Mouse (Mus musculus): ENCODE data around the gene Med9.
A peak's percentile ranks its signal among the peaks of the same experiment; 100 is the strongest.
"Not testable (repeated sequence)": the region's sequence is repeated elsewhere in the genome, so short reads cannot be mapped to it uniquely, and the experiment has no call there.

Gene Med9

DNA sequence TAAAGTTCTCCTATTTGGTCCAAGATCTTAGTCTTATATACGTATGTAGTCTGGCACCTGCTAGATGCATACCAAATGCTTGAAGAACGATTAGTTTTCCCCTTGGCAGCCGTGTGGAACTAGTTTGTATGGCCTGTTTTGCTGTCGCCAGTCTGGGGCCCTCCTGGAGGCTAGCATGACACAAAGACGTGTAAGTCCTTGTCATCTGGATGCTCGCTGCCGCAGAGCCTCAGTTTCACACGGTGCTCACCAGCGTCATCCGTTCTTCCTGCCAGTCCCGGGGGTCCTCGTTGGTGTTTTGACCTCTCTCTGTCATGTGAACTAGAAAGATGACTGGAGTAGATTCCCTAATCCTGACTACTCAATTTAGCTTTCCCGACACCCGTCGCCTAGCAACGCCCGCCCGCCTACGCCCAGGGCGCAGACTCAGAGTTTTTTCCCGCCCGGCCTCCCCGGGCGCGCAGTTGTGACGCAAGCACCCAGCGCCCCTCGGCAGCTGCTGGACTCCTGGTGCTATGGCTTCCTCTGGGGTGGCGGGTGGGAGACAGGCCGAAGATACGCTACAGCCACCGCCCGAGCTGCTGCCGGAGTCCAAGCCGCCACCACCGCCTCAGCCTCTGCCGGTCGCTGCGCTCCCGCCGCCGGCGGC lies at the start of gene Med9:
Med9 (plus strand) TSS at position 455 of the 649 bp plus-strand sequence.
- DNase-seq (ENCODE audit: low read depth): peak; percentile 91

DNA sequence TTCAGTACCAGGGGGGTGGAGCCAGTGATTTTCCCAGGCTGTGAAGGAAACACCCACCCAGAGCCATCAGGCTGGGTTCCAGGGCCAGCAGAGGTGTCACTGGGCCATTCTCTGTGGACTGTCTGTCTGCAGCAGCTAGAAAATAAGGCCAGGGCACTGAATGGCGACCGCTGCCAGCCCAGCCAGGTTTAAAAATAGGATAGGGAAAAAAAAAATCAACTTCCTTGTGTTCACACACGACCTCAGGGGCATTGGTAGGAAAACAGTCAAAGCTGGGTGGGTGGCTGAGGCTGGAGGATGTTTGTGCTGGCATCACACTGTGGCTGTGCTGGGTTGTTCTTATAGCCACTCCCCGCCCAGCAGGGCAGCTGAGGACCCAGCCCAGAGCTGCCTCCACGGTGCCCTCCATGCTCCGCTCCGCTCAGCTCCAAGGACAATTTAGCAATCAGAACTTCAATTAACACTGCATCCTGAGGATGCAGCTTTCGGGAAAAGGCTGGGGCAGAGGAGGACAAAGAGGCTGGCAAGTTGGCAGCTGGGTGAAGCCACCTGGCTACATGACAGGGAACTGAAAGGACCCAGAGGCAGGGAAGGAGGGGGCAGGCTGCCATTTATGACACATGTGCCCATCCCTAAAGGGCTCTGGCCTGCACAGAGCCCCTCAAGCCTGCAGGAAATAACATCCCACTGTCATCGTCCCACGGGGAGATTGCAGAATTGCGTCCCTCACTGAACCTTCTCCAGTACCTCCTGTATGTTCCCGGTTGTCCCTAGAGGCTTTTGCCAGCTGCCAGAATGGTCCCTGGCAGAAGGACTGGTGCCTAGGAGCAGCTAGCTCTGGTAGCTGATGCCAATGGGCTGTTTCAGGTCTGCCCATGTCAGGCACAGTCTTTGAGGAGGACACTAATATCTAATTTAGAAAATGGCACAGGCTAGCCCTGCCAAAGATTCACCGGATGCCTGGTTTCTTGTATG lies 48.0 kb upstream of the Med9 start:
- DNase-seq (ENCODE audit: low read depth): no peak

DNA sequence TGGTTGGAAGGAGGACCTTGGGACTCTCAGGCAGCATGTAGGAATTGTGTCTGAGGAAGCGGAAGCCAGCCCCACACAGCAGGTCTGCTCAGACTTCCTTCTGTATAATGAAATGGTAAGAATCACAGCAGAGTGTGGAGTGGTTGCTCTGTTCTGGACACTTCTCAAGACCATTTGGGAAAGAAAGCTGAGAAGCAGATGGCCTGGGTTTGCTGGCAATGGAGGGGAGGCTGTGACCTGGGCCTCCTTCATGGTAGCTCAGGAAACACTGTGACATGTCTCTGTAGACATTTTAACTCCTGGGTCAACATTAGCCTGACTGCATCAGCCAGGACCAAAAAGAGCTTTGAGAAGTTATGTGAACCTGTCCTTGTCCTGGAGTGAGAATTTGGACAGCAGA lies 47.0 kb upstream of the Med9 start:
- no peak for DNase-seq (ENCODE audit: low read depth)

DNA sequence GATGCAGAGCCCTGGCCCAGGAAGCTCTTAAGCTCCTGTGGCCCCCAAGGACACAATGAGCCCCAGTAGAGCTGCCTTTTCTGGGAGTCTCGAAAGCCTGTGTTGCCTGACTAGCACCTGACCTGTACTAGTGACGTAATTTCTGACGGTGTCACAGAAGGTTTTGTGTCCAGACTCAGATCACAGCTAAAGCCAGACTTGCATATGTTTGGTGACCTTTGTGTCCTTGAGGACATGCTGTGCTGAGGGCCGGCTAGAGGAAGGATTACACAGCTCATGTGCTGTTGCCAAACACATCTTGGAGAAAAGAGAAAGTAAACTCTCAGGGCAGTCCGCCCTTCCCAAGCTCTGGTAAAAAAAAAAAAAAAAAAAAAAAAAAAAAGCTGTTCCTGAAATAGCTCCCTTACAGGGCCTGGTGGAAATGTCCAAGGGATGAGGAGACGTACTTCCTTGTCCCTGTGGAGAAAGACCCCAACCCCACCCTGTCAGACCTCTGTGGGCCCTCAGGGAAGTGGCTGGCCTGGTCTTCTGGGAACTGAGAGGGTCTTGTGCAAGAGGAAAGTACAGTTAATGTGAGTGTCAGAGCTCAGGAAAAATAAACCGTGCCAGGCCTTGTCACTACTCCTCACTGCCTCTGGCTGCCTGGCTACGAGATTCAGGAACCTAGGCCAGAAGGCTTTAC lies 45.8 kb upstream of the Med9 start:
- no peak for DNase-seq (ENCODE audit: low read depth)

DNA sequence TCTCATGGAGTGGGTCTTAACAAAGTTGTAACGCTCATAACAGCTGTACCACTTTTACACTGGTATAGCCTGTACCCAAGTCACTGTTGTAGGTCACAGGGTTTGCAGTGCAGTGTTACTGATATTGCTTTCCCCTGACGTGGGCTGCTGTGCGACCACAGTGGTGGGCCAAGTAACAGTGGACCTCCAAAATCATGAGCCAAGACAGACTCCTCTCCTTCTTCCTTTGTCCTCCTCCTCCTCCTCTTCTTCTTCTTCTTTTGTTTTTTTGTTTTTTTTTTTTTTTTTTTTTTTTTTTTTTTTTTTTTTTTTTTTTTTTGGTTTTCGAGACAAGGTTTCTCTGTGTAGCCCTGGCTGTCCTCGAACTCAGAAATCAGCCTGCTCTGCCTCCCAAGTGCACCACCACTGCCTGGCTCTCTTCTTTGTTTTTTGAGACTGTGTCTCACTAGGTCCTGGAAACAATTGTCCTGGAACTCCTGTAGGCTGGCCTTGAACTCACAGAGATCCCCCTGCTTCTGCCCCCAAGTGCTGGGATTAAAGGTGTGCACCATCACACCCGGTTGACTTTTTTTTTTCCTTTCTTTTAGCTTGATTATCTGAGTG lies 41.4 kb upstream of the Med9 start:
- no peak for DNase-seq (ENCODE audit: low read depth)

DNA sequence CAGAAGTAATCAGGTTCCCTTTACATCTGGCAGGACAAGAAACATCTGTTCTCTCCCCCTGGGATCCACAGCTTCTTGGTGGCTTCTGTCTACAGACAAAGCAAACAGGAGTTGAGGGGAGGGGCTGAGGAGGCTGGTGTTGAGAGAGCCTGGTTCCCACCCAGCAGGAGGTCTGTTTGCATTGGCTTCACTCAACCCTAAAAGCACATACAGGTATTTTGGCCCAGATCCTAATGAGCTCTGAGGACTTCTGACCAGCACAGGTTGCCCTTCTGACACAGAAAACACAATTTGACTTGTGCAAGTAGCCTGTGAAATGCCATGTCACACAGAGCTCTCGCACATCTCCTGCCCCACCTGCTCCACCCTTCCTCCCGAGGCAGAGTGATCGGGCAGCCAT lies 39.6 kb upstream of the Med9 start:
- DNase-seq (ENCODE audit: low read depth): no peak

DNA sequence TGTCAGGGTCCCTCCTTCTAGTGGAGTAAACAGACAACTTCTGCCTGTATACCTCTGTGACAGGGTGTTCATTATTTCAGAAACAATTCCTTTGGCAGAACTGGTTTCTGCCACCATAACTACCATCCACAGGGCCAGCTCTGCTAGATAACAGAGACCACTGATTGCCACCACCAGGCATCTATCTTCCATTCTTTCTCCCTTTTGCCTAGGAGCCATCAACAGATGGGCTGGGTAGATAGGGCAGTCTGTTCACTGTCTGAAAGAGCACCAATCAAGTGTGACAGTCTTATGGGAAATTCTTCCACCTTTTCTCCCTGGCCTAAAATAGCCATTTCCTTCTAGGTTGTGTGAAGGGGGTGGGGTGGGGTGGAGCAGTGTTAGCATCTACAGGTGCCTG lies 37.4 kb upstream of the Med9 start:
- DNase-seq (ENCODE audit: low read depth): no peak

DNA sequence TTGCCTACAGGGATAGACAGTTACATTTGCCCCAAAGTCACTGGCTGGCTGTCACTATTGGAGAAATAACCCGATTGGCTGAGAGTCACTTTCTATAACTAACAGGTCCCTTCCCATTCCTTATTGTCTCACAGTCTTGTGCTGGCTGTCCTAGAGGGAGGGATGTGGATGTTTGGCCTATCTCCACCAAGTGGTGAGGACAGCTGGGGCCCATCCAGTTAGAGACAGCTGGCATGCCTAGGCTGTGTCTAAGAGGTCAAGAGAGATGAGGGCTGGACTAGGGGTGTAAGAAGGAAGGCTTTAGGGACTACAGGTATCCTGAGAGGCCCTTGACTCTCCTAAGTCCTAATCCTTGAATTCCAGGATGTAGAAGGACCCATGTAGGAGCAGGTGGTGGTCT lies 36.5 kb upstream of the Med9 start:
- DNase-seq (ENCODE audit: low read depth): no peak

DNA sequence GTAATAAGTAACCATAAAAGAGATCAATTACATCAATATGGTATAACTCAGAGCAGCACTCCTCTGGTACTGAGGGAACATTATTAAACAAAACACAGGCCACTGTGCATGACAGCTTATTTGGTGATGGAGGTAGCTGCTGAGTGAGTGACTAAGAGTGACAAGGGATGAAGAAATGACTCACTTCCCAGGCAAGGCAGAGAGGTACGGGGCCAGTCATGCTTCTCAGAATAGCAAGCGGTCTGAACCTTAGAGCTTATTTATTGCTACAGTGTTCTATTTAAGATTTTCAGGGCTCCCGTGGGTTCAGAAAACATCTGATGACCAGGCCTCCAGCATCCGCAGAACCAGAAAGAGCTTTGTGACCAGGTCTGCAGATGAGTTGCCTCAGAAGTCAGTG lies 34.3 kb upstream of the Med9 start:
- DNase-seq (ENCODE audit: low read depth): no peak

DNA sequence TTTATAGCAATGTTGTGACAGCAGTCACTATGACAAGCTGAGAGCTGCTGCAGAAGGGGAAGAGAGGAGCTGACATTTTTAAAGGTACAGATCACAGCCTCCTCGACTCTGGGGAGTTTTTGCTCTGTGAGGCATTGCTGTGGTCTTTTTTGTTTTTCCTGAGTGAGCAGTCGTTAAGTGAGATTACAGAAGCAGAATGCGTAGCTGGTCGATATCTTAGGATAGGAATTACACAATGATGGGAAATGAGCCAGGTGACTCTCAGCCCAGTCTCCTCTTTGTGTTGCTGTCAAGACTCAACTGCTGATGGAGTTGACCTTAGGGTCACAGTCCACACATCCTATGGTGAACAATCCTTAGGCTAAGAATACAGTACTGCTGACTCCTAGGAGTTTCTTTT lies 30.0 kb upstream of the Med9 start:
- no peak for DNase-seq (ENCODE audit: low read depth)

DNA sequence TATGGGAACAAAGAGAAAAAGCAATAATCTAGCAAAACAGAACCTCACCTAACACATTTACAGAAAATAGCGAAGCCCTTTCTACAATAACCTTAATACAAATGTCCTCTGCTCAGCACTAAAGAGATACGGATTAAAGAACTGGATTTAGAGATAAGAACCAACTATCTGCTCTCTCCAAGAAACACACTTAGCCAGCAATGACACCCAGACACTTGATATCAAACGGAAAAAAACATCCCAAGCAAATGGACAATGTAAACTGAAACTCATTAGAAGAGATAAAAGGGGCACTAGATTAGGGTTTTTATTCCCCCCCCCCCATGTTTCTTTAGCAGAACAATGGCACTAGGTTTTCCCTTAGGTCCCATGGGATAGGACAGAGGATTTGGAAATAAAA lies 28.6 kb upstream of the Med9 start:
- no peak for DNase-seq (ENCODE audit: low read depth)

DNA sequence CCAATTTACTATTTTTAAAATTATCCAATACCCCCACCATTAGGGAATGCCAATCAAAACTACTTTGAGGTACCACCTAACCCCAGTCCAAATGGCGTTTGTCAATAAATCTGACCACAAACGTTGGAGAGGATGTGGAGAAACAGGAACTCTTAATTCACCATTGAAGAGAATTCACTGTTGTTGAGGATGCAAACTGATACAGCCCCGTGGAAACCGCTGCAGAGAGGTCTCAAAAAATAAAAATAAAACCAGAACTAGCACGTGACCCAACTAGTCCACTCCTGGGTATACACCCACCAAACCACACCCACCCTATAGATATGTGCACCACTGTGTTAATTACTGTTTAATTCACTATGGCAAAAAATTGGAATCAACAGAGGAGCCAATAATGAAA lies 27.7 kb upstream of the Med9 start:
- DNase-seq (ENCODE audit: low read depth): no peak

DNA sequence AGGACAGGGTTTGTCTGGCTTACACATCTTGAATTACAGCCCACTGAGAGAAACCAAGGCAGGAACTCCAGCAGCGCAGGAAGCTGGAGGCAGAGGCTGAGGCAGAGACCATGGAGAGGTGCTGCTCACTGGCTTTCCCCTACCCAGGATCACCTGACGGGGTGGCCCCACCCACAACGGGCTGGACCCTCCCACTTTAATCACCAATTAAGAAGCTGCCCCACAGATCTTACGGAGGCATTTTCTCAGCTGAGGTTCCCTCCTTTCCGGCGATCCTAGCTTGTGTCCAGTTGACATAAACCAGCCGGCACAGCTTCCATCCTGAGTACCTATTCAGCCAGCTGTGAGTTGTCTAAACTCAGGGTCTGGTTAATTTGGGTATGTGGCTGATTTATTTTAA lies 26.7 kb upstream of the Med9 start:
- no peak for DNase-seq (ENCODE audit: low read depth)

DNA sequence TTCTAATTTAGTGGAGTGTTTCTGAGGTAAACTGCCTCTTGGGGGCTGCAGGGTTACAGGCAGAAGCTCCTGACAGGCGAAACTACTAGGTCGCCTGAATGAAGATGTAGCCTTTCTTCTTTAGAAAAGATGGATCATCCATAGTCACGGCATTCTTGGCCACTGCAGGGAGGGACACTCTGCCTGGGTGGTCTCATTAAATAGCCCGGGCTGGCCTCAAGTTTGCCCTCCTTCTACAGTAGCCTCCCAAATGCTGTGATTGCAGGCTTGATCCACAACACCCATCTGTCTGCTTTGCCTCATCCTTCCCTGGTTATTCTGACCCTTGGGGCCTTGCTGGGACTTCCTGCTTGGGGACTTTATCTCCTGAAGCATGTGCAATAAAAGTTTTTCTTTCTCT lies 18.0 kb upstream of the Med9 start:
- DNase-seq (ENCODE audit: low read depth): no peak

DNA sequence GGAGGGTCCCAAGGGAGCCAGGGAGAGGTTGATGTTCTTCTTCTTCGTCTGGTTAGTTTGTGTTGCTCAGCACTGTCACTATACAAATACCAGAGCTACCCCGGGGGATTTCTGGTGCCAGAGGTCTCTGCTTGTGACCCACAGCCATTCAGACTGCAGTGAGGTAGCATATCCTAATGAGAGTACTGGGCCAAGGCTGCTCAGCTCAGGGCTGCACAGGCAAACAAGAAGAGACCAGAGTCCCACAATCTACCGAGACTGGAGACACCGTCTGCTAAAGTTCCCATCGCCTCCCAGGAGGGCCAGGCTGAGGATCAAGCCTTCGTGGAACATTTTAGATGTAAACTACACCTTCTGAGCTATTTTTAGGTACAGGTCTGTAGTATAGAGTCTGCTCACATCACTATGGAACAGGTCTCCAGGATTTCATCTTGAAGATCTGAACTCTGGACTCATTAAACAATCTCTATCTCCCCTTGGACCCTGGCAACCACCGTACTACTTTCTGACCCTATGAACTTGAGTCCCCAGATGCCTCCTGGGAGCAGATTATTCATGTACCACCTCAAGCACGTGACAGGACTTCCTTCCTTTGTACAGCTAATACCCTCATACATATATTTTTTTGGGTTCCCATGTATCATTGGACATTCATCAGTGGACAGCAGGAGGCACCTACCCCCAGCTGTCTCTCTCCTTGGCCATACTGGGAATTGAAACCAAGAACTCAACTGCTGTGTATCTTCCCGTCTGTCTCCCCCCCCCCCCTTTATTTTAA lies 15.3 kb upstream of the Med9 start:
- DNase-seq (ENCODE audit: low read depth): no peak

DNA sequence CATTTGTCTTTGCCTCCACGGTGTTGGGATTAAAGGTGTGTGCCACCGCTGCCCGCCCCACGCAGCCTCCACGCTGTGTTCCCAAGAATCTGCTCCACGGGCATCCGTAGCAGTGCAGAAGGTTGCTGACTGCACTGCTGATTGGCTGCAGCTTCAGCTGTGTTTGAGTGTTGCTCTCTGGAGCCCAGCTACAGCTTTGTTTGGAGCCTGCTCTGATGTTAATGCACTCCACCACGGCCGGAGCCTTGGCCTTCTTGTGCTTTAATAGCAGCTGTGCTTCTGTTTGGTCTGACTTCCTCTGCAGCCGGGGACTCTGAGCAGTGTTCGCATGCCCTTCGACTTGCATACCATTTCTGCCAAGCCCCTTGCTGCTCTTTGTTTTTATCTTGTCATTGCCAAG lies 14.1 kb upstream of the Med9 start:
- DNase-seq (ENCODE audit: low read depth): no peak

DNA sequence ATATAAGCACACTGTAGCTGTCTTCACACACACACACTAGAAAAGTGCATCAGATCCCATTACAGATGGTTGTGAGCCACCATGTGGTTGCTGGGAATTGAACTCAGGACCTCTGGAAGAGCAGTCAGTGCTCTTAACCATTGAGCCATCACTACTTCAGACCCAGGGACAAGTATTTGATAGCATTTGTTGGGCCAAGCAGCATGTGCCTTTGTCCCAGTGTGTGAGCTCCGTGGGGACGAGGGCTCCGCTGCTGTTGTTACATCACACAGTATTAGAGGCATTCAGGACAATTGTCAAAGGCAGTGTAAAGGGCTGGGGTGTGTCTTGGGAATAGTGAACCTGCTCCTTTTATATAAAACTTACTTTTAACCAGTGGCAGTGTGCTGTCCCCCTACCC lies 11.0 kb upstream of the Med9 start:
- DNase-seq (ENCODE audit: low read depth): no peak

DNA sequence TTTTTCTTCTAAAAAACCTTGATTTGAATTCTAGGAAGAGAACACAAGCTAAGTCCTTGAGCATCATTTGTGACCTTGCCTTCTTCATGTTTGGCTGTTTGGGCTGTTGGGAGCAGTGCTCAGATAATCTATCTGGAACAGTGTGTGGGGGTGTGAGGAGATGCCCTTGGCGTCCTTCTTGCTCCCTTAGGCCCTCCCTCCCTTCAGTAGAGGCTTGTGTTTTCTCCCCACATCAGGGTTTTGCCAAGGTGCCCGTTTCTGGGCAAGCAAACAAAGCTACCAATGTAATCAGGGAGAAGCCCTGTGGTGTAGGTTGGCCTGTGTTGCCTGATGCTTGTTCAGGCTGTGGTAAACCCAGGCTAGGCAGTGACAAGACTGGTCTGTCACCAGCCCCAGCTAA lies 10.4 kb upstream of the Med9 start:
- DNase-seq (ENCODE audit: low read depth): no peak

DNA sequence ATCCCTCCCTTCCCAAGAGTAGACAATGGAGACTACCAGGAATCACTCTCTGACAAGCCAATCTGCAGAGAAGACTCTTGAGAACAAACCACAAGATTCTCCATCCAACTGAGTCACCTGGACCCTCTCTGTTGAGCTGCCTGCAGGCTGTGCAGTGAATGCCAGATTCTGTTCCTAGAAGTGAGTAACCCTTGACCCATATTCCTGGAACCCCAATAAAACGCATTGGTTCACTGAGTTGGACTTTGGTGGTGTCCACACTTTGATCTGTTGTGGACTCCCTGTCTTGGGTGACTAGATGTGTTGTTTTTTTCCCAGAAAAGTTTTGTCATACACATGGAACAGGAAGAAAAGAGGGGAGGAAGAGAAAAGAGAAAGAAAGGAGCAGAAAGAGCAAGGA lies 8.2 kb upstream of the Med9 start:
- DNase-seq (ENCODE audit: low read depth): no peak

DNA sequence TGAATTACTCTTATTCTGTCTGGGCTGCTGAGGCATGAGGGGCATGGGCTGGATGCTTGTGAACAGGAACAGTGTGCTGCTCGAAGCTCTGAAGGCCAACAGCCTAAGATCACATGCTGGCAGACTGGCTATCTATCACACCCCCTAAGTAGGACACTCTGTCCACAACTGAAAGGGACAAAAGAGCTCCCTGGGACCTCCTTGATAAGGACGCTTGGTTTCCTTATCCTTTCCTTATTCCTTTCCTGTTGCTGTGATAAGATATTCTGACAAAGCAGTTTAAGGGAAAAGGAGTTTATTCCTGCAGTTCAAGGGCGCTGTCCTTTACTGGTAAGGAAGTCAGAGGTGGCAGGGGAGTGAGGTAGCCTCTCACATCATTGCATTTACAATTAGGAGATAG lies 7.4 kb upstream of the Med9 start:
- no peak for DNase-seq (ENCODE audit: low read depth)

DNA sequence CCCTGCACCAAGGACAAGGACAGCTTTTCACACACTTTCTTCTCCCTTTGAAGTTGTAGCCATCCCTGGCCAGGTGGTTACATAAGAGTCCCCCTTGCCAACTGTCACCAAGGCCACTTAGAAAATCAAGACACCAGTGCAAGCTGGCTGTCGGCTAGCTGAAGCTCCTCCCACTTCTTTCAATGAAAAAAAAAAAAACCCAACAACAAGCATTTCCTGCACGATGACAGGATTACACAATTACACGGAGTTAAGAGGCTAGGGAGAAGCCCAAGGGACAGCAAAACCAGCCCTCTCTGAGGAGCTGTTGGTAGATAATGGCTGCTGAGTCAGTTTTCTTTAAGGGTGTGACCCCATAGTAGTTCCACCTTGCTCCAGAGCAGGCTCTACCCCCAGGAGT lies 6.6 kb upstream of the Med9 start:
- no peak for DNase-seq (ENCODE audit: low read depth)

DNA sequence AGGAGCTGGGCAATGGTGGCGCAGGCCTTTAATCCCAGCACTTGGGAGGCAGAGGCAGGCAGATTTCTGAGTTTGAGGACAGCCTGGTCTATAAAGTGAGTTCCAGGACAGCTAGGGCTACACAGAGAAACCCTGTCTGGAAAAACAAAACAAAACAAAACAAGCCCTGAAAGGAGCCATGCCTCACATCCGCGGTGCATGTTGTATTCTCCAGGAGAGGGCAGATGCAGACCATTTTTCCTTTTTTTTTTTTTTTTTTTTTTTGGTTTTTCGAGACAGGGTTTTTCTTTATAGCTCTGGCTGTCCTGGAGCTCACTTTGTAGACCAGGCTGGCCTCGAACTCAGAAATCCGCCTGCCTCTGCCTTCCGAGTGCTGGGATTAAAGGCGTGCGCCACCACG lies 3.2 kb upstream of the Med9 start:
- not testable (repeated sequence) for DNase-seq (ENCODE audit: low read depth)
